Mouse (Mus musculus): ENCODE measurements around the gene Olfr297. TPM values are rescaled to one million over a fixed set of nuclear protein-coding genes. Genes with fewer than 3 reads are reported as not detected.

Olfr297 gene
- not detected for total RNA-seq (2021)

GRCm38 (mm10) chr7:86519668-86520067, at the start of gene Olfr297:
Gene Olfr297, plus strand, starts transcription at chr7:86519968.
- no peak for DNase-seq (ENCODE audit: low spot score in 2 of 2)
- intact Hi-C loops (cut with DNase I), result no loop called here

DNA sequence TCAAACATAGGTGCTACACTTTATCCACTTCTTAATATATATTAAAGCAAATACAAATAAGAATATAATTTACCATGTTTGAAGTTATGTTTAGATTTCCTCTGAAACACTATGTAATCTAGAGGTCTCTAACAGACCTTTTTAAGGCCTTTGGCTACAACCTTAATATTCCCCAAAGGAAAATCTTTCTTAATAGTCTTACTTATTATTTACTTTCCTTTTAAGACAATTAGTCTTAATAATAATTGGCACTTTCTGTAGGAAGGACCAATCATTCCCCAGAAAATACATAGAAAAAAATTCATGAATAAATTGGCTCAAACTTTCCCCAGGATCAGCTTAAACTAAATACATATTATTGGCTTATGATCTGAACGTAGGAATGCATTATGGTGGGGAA, 27.4 kb upstream of the Olfr297 start, which contains the start of gene Olfr298:
TSS of gene Olfr298 (minus strand) at position 101 of the 400 bp plus-strand sequence.
- DNase-seq (ENCODE audit: low spot score in 2 of 2), result no peak
- intact Hi-C loops (cut with DNase I), result no loop called here

Other genes with a start within 250 kb of the Olfr297 start
- gene Olfr310, start 242.8 kb upstream of the Olfr297 start, total RNA-seq (2021), result not detected
- not detected for gene Olfr309, start 206.3 kb upstream of the Olfr297 start, total RNA-seq (2021)
- not detected for gene Olfr308, start 194.3 kb upstream of the Olfr297 start, total RNA-seq (2021)
- not detected for gene Olfr307, start 182.4 kb upstream of the Olfr297 start, total RNA-seq (2021)
- not detected for gene Olfr305, start 153.0 kb upstream of the Olfr297 start, total RNA-seq (2021)
- gene Olfr304, start 133.3 kb upstream of the Olfr297 start, total RNA-seq (2021), result not detected
- not detected for gene Olfr303, start 122.2 kb upstream of the Olfr297 start, total RNA-seq (2021)
- not detected for gene Olfr301, start 116.1 kb upstream of the Olfr297 start, total RNA-seq (2021)
- gene Olfr299, start 60.0 kb upstream of the Olfr297 start, total RNA-seq (2021), result not detected
- not detected for gene Olfr298, start 27.5 kb upstream of the Olfr297 start, total RNA-seq (2021)
- not detected for gene Olfr295, start 63.9 kb downstream of the Olfr297 start, total RNA-seq (2021)
- gene Olfr294, start 96.7 kb downstream of the Olfr297 start, total RNA-seq (2021), result not detected
- gene Olfr293, start 129.1 kb downstream of the Olfr297 start, total RNA-seq (2021), result not detected
- gene Olfr292, start 168.4 kb downstream of the Olfr297 start, total RNA-seq (2021), result not detected

Measured in left cerebral cortex, postnatal 25 days (tissue).